Comparison of ENCODE assay signal across 26 mouse cellular contexts in the genomic region with DNA sequence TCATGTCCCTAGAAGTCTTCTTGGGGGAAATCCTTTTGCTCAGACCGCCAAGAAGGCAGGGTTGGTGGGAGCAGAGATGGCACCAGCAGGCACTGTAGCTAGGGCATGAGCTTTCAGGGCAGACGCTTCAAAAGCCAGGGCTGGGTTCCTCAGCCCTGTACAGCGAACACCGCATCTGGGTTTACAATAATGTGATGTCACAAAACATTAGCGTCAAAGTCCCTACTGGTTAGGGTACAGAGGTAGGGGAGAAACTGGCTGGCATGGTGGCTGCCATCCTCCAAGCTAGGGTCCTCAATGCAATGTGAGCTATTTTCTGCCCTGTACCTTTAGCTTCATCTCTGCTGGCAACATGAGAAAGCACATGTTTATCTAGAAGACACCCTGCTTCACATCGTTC. TPM values are rescaled to one million over a fixed set of nuclear protein-coding genes. Genes with fewer than 3 reads are reported as not detected.
DNase-seq lines count a peak whose midpoint lies in the region; ATAC-seq and TF ChIP-seq lines count a peak whose summit lies in the region.
"Had no signal": no experiment of that assay in that cellular context is flagged by ENCODE, and none has a peak within 500 bp of the region (broad histone marks: within the 10 kb centered on the region; RNA-seq: fewer than 3 reads in every experiment).

No protein-coding gene starts in this region.

- TF ChIP-seq CTCF in intestine, postnatal 0 days (IDR thresholded peaks at IDR 0.05; ENCODE audit: low read depth): no peak
- no peak for TF ChIP-seq CTCF in midbrain, postnatal 0 days (IDR thresholded peaks at IDR 0.05)

- peak overlapping the region; percentile 33 for H3K4me2 ChIP-seq in intestine, embryonic 14.5 days (ENCODE audit: low read length)
- no peak overlapping the region for H3K4me2 ChIP-seq in intestine, postnatal 0 days (replicated peaks; ENCODE audit: low read depth)
- H3K4me2 ChIP-seq in midbrain, postnatal 0 days (ENCODE audit: low read depth, low read length, poor library complexity, severe bottlenecking): no peak overlapping the region
- no peak overlapping the region for H3K4me2 ChIP-seq in stomach, embryonic 15.5 days
- no peak overlapping the region for H3K4me2 ChIP-seq in liver, embryonic 12.5 days
- H3K4me2 ChIP-seq: embryonic facial prominence, embryonic 13.5 days; forebrain, embryonic 12.5 days had no signal

- 81% methylated on average over 6 of the region's 6 CpGs for WGBS in intestine, embryonic 14.5 days
- WGBS in intestine, postnatal 0 days: 76% methylated on average over 6 of the region's 6 CpGs
- 93% methylated on average over 6 of the region's 6 CpGs for WGBS in midbrain, embryonic 10.5 days
- 89% methylated on average over 6 of the region's 6 CpGs for WGBS in midbrain, postnatal 0 days
- 78% methylated on average over 6 of the region's 6 CpGs for WGBS in stomach, embryonic 15.5 days
- 82% methylated on average over 6 of the region's 6 CpGs for WGBS in liver, embryonic 12.5 days (ENCODE audit: insufficient replicate concordance)

- ATAC-seq in intestine, embryonic 14.5 days (replicated peaks; ENCODE audit: low FRiP score, low TSS enrichment, low read depth): no peak
- ATAC-seq in intestine, postnatal 0 days: no peak
- ATAC-seq in midbrain, postnatal 0 days (ENCODE audit: low FRiP score): no peak
- no peak for ATAC-seq in stomach, embryonic 15.5 days (ENCODE audit: insufficient read depth, low FRiP score, low read depth)
- no peak for ATAC-seq in liver, embryonic 12.5 days
- ATAC-seq: activated CD4-positive, CD25-positive, alpha-beta regulatory T cell, adult 4 months; forebrain, embryonic 16.5 days; Patski had no signal

- H3K4me3 ChIP-seq in intestine, embryonic 14.5 days (ENCODE audit: low read depth, low read length): no peak overlapping the region
- H3K4me3 ChIP-seq in intestine, postnatal 0 days (ENCODE audit: low read depth, low read length): no peak overlapping the region
- H3K4me3 ChIP-seq in midbrain, embryonic 10.5 days: no peak overlapping the region
- H3K4me3 ChIP-seq in midbrain, postnatal 0 days (ENCODE audit: low read depth, low read length): no peak overlapping the region
- no peak overlapping the region for H3K4me3 ChIP-seq in stomach, embryonic 15.5 days (replicated peaks)
- H3K4me3 ChIP-seq in liver, embryonic 12.5 days: no peak overlapping the region
- H3K4me3 ChIP-seq: embryonic facial prominence, embryonic 13.5 days; forebrain, embryonic 12.5 days; heart, embryonic 10.5 days had no signal

- H3K4me1 ChIP-seq in intestine, embryonic 14.5 days (replicated peaks; ENCODE audit: control insufficient read depth, insufficient read depth, low read length): peaks cover 24% of the 10 kb centered on the region
- 0 out of 2 replicates have a peak, but pooled peaks cover 2% of the 10 kb centered on the region for H3K4me1 ChIP-seq in intestine, postnatal 0 days (replicated peaks; ENCODE audit: control insufficient read depth, insufficient read depth, low read length)
- peaks cover 16% of the 10 kb centered on the region for H3K4me1 ChIP-seq in midbrain, embryonic 10.5 days
- 0 out of 2 replicates have a peak, but pooled peaks cover 3% of the 10 kb centered on the region for H3K4me1 ChIP-seq in midbrain, postnatal 0 days (ENCODE audit: insufficient read depth, low read length)
- 0 out of 2 replicates have a peak, but pooled peaks cover 9% of the 10 kb centered on the region for H3K4me1 ChIP-seq in stomach, embryonic 15.5 days
- no peaks in the 10 kb centered on the region for H3K4me1 ChIP-seq in liver, embryonic 12.5 days

- H3K27ac ChIP-seq in intestine, embryonic 14.5 days (ENCODE audit: low read depth): peak overlapping the region; percentile 95
- no peak overlapping the region for H3K27ac ChIP-seq in intestine, postnatal 0 days (ENCODE audit: low read depth, low read length)
- 0 out of 2 replicates have a peak overlapping the region, but pooled peaks have one; percentile 9 for H3K27ac ChIP-seq in midbrain, embryonic 10.5 days (replicated peaks)
- H3K27ac ChIP-seq in midbrain, postnatal 0 days (ENCODE audit: low read depth, low read length): no peak overlapping the region
- peak overlapping the region; percentile 90 for H3K27ac ChIP-seq in stomach, embryonic 15.5 days
- no peak overlapping the region for H3K27ac ChIP-seq in liver, embryonic 12.5 days
- H3K27ac ChIP-seq: forebrain, embryonic 12.5 days had no signal

- H3K36me3 ChIP-seq in intestine, embryonic 14.5 days (ENCODE audit: control insufficient read depth, insufficient read depth, low read length): no peaks in the 10 kb centered on the region
- H3K36me3 ChIP-seq in intestine, postnatal 0 days (ENCODE audit: control insufficient read depth, insufficient read depth): no peaks in the 10 kb centered on the region
- H3K36me3 ChIP-seq in midbrain, embryonic 10.5 days: no peaks in the 10 kb centered on the region
- H3K36me3 ChIP-seq in midbrain, postnatal 0 days (ENCODE audit: insufficient read depth, low read length): no peaks in the 10 kb centered on the region
- no peaks in the 10 kb centered on the region for H3K36me3 ChIP-seq in stomach, embryonic 15.5 days
- no peaks in the 10 kb centered on the region for H3K36me3 ChIP-seq in liver, embryonic 12.5 days
- H3K36me3 ChIP-seq: embryonic facial prominence, embryonic 13.5 days; forebrain, embryonic 12.5 days; heart, embryonic 10.5 days had no signal

- H3K9me3 ChIP-seq in intestine, embryonic 14.5 days (ENCODE audit: control insufficient read depth, low read length): no peaks in the 10 kb centered on the region
- H3K9me3 ChIP-seq in intestine, postnatal 0 days (ENCODE audit: control insufficient read depth): no peaks in the 10 kb centered on the region
- no peaks in the 10 kb centered on the region for H3K9me3 ChIP-seq in midbrain, embryonic 10.5 days (replicated peaks)
- H3K9me3 ChIP-seq in midbrain, postnatal 0 days (ENCODE audit: low read length): no peaks in the 10 kb centered on the region
- no peaks in the 10 kb centered on the region for H3K9me3 ChIP-seq in stomach, embryonic 15.5 days
- H3K9me3 ChIP-seq in liver, embryonic 12.5 days (replicated peaks): no peaks in the 10 kb centered on the region
- H3K9me3 ChIP-seq: embryonic facial prominence, embryonic 13.5 days; forebrain, embryonic 12.5 days; heart, embryonic 10.5 days had no signal

- DNase-seq in intestine, embryonic 14.5 days (ENCODE audit: low spot score): no peak
- DNase-seq in midbrain, embryonic 10.5 days (ENCODE audit: low spot score): no peak
- no peak for DNase-seq in midbrain, postnatal 0 days (ENCODE audit: low spot score)
- no peak for DNase-seq in B cell, adult 2 months
- DNase-seq: adrenal gland, postnatal 14 days; cerebellum, adult 18-20 months; cerebellum, adult 9-11 months; cerebellum, postnatal 36 days; gastrocnemius, postnatal 10 days; heart, adult 18-20 months; heart, postnatal 10 days; heart, postnatal 4 days had no signal

- no peaks in the 10 kb centered on the region for H3K27me3 ChIP-seq in intestine, embryonic 14.5 days (replicated peaks; ENCODE audit: control insufficient read depth, insufficient read depth, low read length)
- no peaks in the 10 kb centered on the region for H3K27me3 ChIP-seq in intestine, postnatal 0 days (replicated peaks; ENCODE audit: control insufficient read depth, insufficient read depth, low read length)
- H3K27me3 ChIP-seq in midbrain, embryonic 10.5 days (ENCODE audit: low read depth, poor library complexity, severe bottlenecking): no peaks in the 10 kb centered on the region
- H3K27me3 ChIP-seq in midbrain, postnatal 0 days (ENCODE audit: insufficient read depth, low read length): no peaks in the 10 kb centered on the region
- no peaks in the 10 kb centered on the region for H3K27me3 ChIP-seq in stomach, embryonic 15.5 days (replicated peaks)
- 0 out of 2 replicates have a peak, but pooled peaks cover 4% of the 10 kb centered on the region for H3K27me3 ChIP-seq in liver, embryonic 12.5 days (replicated peaks)
- H3K27me3 ChIP-seq: embryonic facial prominence, embryonic 13.5 days had no signal

- no peak overlapping the region for H3K9ac ChIP-seq in intestine, embryonic 14.5 days (ENCODE audit: low read length)
- no peak overlapping the region for H3K9ac ChIP-seq in intestine, postnatal 0 days (ENCODE audit: low read depth, low read length)
- H3K9ac ChIP-seq in midbrain, postnatal 0 days (replicated peaks; ENCODE audit: low read length, poor library complexity, severe bottlenecking): no peak overlapping the region
- no peak overlapping the region for H3K9ac ChIP-seq in stomach, embryonic 15.5 days
- no peak overlapping the region for H3K9ac ChIP-seq in liver, embryonic 12.5 days
- H3K9ac ChIP-seq: embryonic facial prominence, embryonic 13.5 days; forebrain, embryonic 12.5 days had no signal

RNA-seq across cellular contexts. Expression of a gene that starts 24.4 kb away (rescaled TPM):
- polyA plus RNA-seq in intestine, embryonic 14.5 days (2014; fragmentation: Nextera tagmentation; extraction: Ambion mirVana): 8.6 and 9.1 TPM in 2 replicates
- 2.4 and 2.6 TPM in 2 replicates for polyA plus RNA-seq in intestine, postnatal 0 days (2015; fragmentation: Nextera tagmentation; extraction: Ambion mirVana)
- 4.4 and 5.0 TPM in 2 replicates for polyA plus RNA-seq in midbrain, embryonic 10.5 days (2016; fragmentation: Nextera tagmentation; extraction: Ambion mirVana)
- total RNA-seq in midbrain, postnatal 0 days (2014; rRNA removed): 66.9 and 82.4 TPM in 2 replicates
- polyA plus RNA-seq in midbrain, postnatal 0 days (2015; fragmentation: Nextera tagmentation; extraction: Ambion mirVana): 16.2 and 16.8 TPM in 2 replicates
- polyA plus RNA-seq in stomach, embryonic 15.5 days (2015; fragmentation: Nextera tagmentation; extraction: Ambion mirVana): 7.5 and 8.5 TPM in 2 replicates
- 2.2 and 2.6 TPM in 2 replicates for polyA plus RNA-seq in liver, embryonic 12.5 days (2016; fragmentation: Nextera tagmentation; extraction: Ambion mirVana)

RNA-seq across cellular contexts. Expression of a gene that starts 45.5 kb away (rescaled TPM):
- not detected in 2 replicates for polyA plus RNA-seq in intestine, embryonic 14.5 days (2014; fragmentation: Nextera tagmentation; extraction: Ambion mirVana)
- polyA plus RNA-seq in intestine, postnatal 0 days (2015; fragmentation: Nextera tagmentation; extraction: Ambion mirVana): 0.43 and 0.95 TPM in 2 replicates
- not detected in 2 replicates for polyA plus RNA-seq in midbrain, embryonic 10.5 days (2016; fragmentation: Nextera tagmentation; extraction: Ambion mirVana)
- total RNA-seq in midbrain, postnatal 0 days (2014; rRNA removed): 0.33 TPM in 1 of 2 replicates, not detected in the other
- polyA plus RNA-seq in midbrain, postnatal 0 days (2015; fragmentation: Nextera tagmentation; extraction: Ambion mirVana): 0.22 TPM in 1 of 2 replicates, not detected in the other
- not detected in 2 replicates for polyA plus RNA-seq in stomach, embryonic 15.5 days (2015; fragmentation: Nextera tagmentation; extraction: Ambion mirVana)
- not detected in 2 replicates for polyA plus RNA-seq in liver, embryonic 12.5 days (2016; fragmentation: Nextera tagmentation; extraction: Ambion mirVana)
- total RNA-seq: adrenal gland, adult 18-20 months; adrenal gland, postnatal 14 days; gastrocnemius, postnatal 10 days; gastrocnemius, postnatal 4 days; heart, adult 18-20 months; heart, postnatal 10 days; heart, postnatal 4 days had no signal
- polyA plus RNA-seq: activated CD4-positive, CD25-positive, alpha-beta regulatory T cell, adult 4 months; C2C12; embryonic facial prominence, embryonic 13.5 days; forebrain, embryonic 12.5 days; forebrain, embryonic 16.5 days; frontal cortex, adult 2 months; heart, embryonic 10.5 days; heart, embryonic 14.5 days; Patski had no signal

RNA-seq across cellular contexts. Expression of a gene that starts 59.0 kb away (rescaled TPM):
- not detected in 2 replicates for polyA plus RNA-seq in intestine, embryonic 14.5 days (2014; fragmentation: Nextera tagmentation; extraction: Ambion mirVana)
- polyA plus RNA-seq in intestine, postnatal 0 days (2015; fragmentation: Nextera tagmentation; extraction: Ambion mirVana): not detected in 2 replicates
- not detected in 2 replicates for polyA plus RNA-seq in midbrain, embryonic 10.5 days (2016; fragmentation: Nextera tagmentation; extraction: Ambion mirVana)
- total RNA-seq in midbrain, postnatal 0 days (2014; rRNA removed): not detected in 2 replicates
- polyA plus RNA-seq in midbrain, postnatal 0 days (2015; fragmentation: Nextera tagmentation; extraction: Ambion mirVana): not detected in 2 replicates
- polyA plus RNA-seq in stomach, embryonic 15.5 days (2015; fragmentation: Nextera tagmentation; extraction: Ambion mirVana): not detected in 2 replicates
- not detected in 2 replicates for polyA plus RNA-seq in liver, embryonic 12.5 days (2016; fragmentation: Nextera tagmentation; extraction: Ambion mirVana)
- total RNA-seq: adrenal gland, adult 18-20 months; adrenal gland, postnatal 14 days; gastrocnemius, postnatal 10 days; gastrocnemius, postnatal 4 days; heart, adult 18-20 months; heart, postnatal 10 days; heart, postnatal 4 days had no signal
- polyA plus RNA-seq: activated CD4-positive, CD25-positive, alpha-beta regulatory T cell, adult 4 months; C2C12; embryonic facial prominence, embryonic 13.5 days; forebrain, embryonic 12.5 days; forebrain, embryonic 16.5 days; frontal cortex, adult 2 months; heart, embryonic 10.5 days; heart, embryonic 14.5 days; Patski had no signal

Comparison
In these comparisons a context has a peak if more than half of its experiments do, and no peak if none do; other contexts are left out.
1. H3K27ac ChIP-seq: peak in intestine, embryonic 14.5 days (single experiment), midbrain, embryonic 10.5 days (single experiment) and stomach, embryonic 15.5 days (single experiment); none in intestine, postnatal 0 days (single experiment), midbrain, postnatal 0 days (single experiment) and liver, embryonic 12.5 days (single experiment).